Mouse (Mus musculus) hindbrain, embryonic 12.5 days (tissue): Measurements from ENCODE around the gene Defb25. TPM values are rescaled to one million over a fixed set of nuclear protein-coding genes. Genes with fewer than 3 reads are reported as not detected.
A peak's percentile ranks its signal among the peaks of the same experiment; 100 is the strongest.
"Not testable (repeated sequence)": the region's sequence is repeated elsewhere in the genome, so short reads cannot be mapped to it uniquely, and the experiment has no call there.

Source experiments
- ATAC-seq: fragments of 200-750 bp; cut with Nextera tagmentation; 2 replicates; pipeline ENCODE4 v1.8.0; 2017; ENCODE audit warnings: moderate TSS enrichment; ENCODE audit not compliant: low FRiP score
- H3K27ac ChIP-seq: fragments of 300-500 bp; sonication (generic); 2 replicates; pipeline ENCODE4 v1.5.1; 2016; ENCODE audit warnings: mild to moderate bottlenecking
- H3K27me3 ChIP-seq: fragments of 300-500 bp; sonication (generic); 2 replicates; pipeline ENCODE4 v1.6.1; 2016; ENCODE audit warnings: mild to moderate bottlenecking
- H3K36me3 ChIP-seq: fragments of 300-500 bp; sonication (generic); 2 replicates; pipeline ENCODE4 v1.6.1; 2016; ENCODE audit warnings: mild to moderate bottlenecking
- H3K4me1 ChIP-seq: fragments of 300-500 bp; sonication (generic); 2 replicates; pipeline ENCODE4 v1.6.1; 2016
- H3K4me2 ChIP-seq: fragments of 300-500 bp; sonication (generic); replicated peaks from 2 replicates; pipeline ENCODE4 v1.6.1; 2016; ENCODE audit warnings: mild to moderate bottlenecking
- H3K4me3 ChIP-seq: fragments of 300-500 bp; sonication (generic); 2 replicates; pipeline ENCODE4 v1.5.1; 2016; ENCODE audit warnings: mild to moderate bottlenecking
- H3K9ac ChIP-seq: fragments of 300-500 bp; sonication (generic); 2 replicates; pipeline ENCODE4 v1.6.1; 2016; ENCODE audit warnings: mild to moderate bottlenecking, moderate library complexity
- H3K9me3 ChIP-seq: fragments of 300-500 bp; sonication (generic); replicated peaks from 2 replicates; pipeline ENCODE4 v1.6.1; 2016; ENCODE audit warnings: mild to moderate bottlenecking
- WGBS: fragments of 180-500 bp; shearing (Covaris S2); methylation state at CpG from one replicate; pipeline ENCODE4 v1.1.7; 2016; 5-methylcytosine and 5-hydroxymethylcytosine counted together
- polyA plus RNA-seq: library from polyadenylated mRNA; unstranded; fragments of >200 nt; fragmentation: Nextera tagmentation; extraction: Ambion mirVana; gene quantifications from 2 replicates; pipeline ENCODE4 v1.2.1, GENCODE M21; 2016

The Defb25 gene
- polyA plus RNA-seq, result not detected in 2 replicates

GRCm38 (mm10) chr2:152622953-152623352 lies at the start of gene Defb25:
Gene Defb25 (minus strand): TSS chr2:152623053.
- Histone ChIP-seq H3K9me3 (no peaks in the 10 kb centered on the region), H3K4me1 (peaks cover 21% of the 10 kb centered on the region), H3K27ac (no peak within 1 kb of the TSS), H3K36me3 (no peaks in the 10 kb centered on the region), H3K4me3 (no peak within 1 kb of the TSS), H3K4me2 (no peak within 1 kb of the TSS), H3K9ac (no peak within 1 kb of the TSS), H3K27me3 (peaks cover 36% of the 10 kb centered on the region)
- no peak for ATAC-seq
- WGBS, result 73% methylated on average over 7 of the region's 7 CpGs

GRCm38 (mm10) chr2:152672166-152672565 lies 49.3 kb upstream of the Defb25 start:
- 80% methylated on average over 12 of the region's 12 CpGs for WGBS
- H3K27me3 ChIP-seq, result no peaks in the 10 kb centered on the region
- H3K36me3 ChIP-seq, result peaks cover 43% of the 10 kb centered on the region
- peak overlapping the region; percentile 96 for H3K9ac ChIP-seq
- no peak overlapping the region; the same call in 1 of the 2 replicates for H3K27ac ChIP-seq
- no peak for ATAC-seq
- H3K9me3 ChIP-seq, result no peaks in the 10 kb centered on the region
- H3K4me1 ChIP-seq, result peaks cover 35% of the 10 kb centered on the region
- H3K4me2 ChIP-seq, result peak overlapping the region; percentile 93
- H3K4me3 ChIP-seq, result peak overlapping the region; percentile 99

GRCm38 (mm10) chr2:152671642-152671999 lies 48.8 kb upstream of the Defb25 start:
- H3K4me3 ChIP-seq, result peak overlapping the region; percentile 99
- peak overlapping the region; percentile 96 for H3K9ac ChIP-seq
- H3K4me2 ChIP-seq, result peak overlapping the region; percentile 93
- no peaks in the 10 kb centered on the region for H3K27me3 ChIP-seq
- H3K27ac ChIP-seq, result peak overlapping the region; percentile 35
- no peaks in the 10 kb centered on the region for H3K9me3 ChIP-seq
- H3K36me3 ChIP-seq, result peaks cover 38% of the 10 kb centered on the region
- ATAC-seq, result 0 out of 2 replicates have a peak, but pooled peaks have one; percentile 22
- 38% methylated on average over 5 of the region's 5 CpGs for WGBS
- H3K4me1 ChIP-seq, result peaks cover 35% of the 10 kb centered on the region

- 0 out of 2 replicates have a peak, but pooled peaks have one; percentile 22 for ATAC-seq
Observed at GRCm38 (mm10) chr2:152670983-152671641, 48.3 kb upstream of the Defb25 start.

GRCm38 (mm10) chr2:152669639-152670484 lies 47.0 kb upstream of the Defb25 start:
- Histone ChIP-seq H3K27me3 (no peaks in the 10 kb centered on the region), H3K4me3 (peak overlapping the region; percentile 99), H3K9me3 (no peaks in the 10 kb centered on the region), H3K9ac (peak overlapping the region; percentile 96), H3K36me3 (peaks cover 20% of the 10 kb centered on the region), H3K27ac (peak overlapping the region; percentile 97), H3K4me1 (peaks cover 35% of the 10 kb centered on the region), H3K4me2 (peak overlapping the region; percentile 93)
- WGBS, result 1% methylated on average over 45 of the region's 46 CpGs
- ATAC-seq, result peak; percentile 75

More at GRCm38 (mm10) chr2:152670983-152671641, 48.3 kb upstream of the Defb25 start:
- no peaks in the 10 kb centered on the region for H3K27me3 ChIP-seq
- peaks cover 33% of the 10 kb centered on the region for H3K36me3 ChIP-seq
- peak overlapping the region; percentile 99 for H3K4me3 ChIP-seq
- WGBS, result 57% methylated on average over 9 of the region's 9 CpGs
- peaks cover 35% of the 10 kb centered on the region for H3K4me1 ChIP-seq
- H3K9me3 ChIP-seq, result no peaks in the 10 kb centered on the region
- peak overlapping the region; percentile 97 for H3K27ac ChIP-seq
- peak overlapping the region; percentile 96 for H3K9ac ChIP-seq
- H3K4me2 ChIP-seq, result peak overlapping the region; percentile 93

- ATAC-seq, result peak; percentile 81
- under 1% methylated on average over 35 of the region's 35 CpGs for WGBS
Observed at GRCm38 (mm10) chr2:152669256-152669638, 46.4 kb upstream of the Defb25 start, which contains the start of gene H13. Gene H13 (plus strand): TSS chr2:152669461.

GRCm38 (mm10) chr2:152666191-152666590 lies 43.3 kb upstream of the Defb25 start:
- H3K9me3 ChIP-seq, H3K4me1 ChIP-seq, H3K27me3 ChIP-seq, H3K27ac ChIP-seq, H3K4me3 ChIP-seq, ATAC-seq, H3K9ac ChIP-seq, H3K36me3 ChIP-seq, H3K4me2 ChIP-seq: not testable (repeated sequence)
- 80% methylated on average over 3 of the region's 3 CpGs for WGBS

More at GRCm38 (mm10) chr2:152669256-152669638, 46.4 kb upstream of the Defb25 start, which contains the start of gene H13:
- Histone ChIP-seq H3K9ac (peak within 1 kb of the TSS; percentile 96), H3K27me3 (no peaks in the 10 kb centered on the region), H3K4me1 (peaks cover 34% of the 10 kb centered on the region), H3K4me2 (peak within 1 kb of the TSS; percentile 93), H3K27ac (peak within 1 kb of the TSS; percentile 97), H3K9me3 (no peaks in the 10 kb centered on the region), H3K36me3 (peaks cover 15% of the 10 kb centered on the region; the same call in 1 of the 2 replicates), H3K4me3 (peak within 1 kb of the TSS; percentile 99)

- no peaks in the 10 kb centered on the region for H3K36me3 ChIP-seq
- H3K9me3 ChIP-seq, result no peaks in the 10 kb centered on the region
- no peak overlapping the region for H3K27ac ChIP-seq
- WGBS, result 80% methylated on average over 6 of the region's 6 CpGs
- no peak overlapping the region for H3K9ac ChIP-seq
- no peak overlapping the region for H3K4me3 ChIP-seq
- no peak for ATAC-seq
- H3K27me3 ChIP-seq, result no peaks in the 10 kb centered on the region
- no peak overlapping the region for H3K4me2 ChIP-seq
- no peaks in the 10 kb centered on the region for H3K4me1 ChIP-seq
Observed at GRCm38 (mm10) chr2:152661163-152661562, 38.3 kb upstream of the Defb25 start.

- no peak overlapping the region for H3K4me2 ChIP-seq
- 60% methylated on average over 10 of the region's 10 CpGs for WGBS
Observed at GRCm38 (mm10) chr2:152657398-152657797, 34.5 kb upstream of the Defb25 start.

GRCm38 (mm10) chr2:152653874-152654715 lies 31.2 kb upstream of the Defb25 start:
- WGBS, result 44% methylated on average over 14 of the region's 14 CpGs
- peak overlapping the region; percentile 37 for H3K4me2 ChIP-seq
- 0 out of 2 replicates have a peak overlapping the region, but pooled peaks have one; percentile 1 for H3K4me3 ChIP-seq
- no peak overlapping the region for H3K9ac ChIP-seq
- peak; percentile 86 for ATAC-seq
- peaks cover 9% of the 10 kb centered on the region for H3K4me1 ChIP-seq
- peak overlapping the region; percentile 83 for H3K27ac ChIP-seq
- H3K36me3 ChIP-seq, result no peaks in the 10 kb centered on the region
- H3K27me3 ChIP-seq, result no peaks in the 10 kb centered on the region
- H3K9me3 ChIP-seq, result no peaks in the 10 kb centered on the region

More at GRCm38 (mm10) chr2:152657398-152657797, 34.5 kb upstream of the Defb25 start:
- Histone ChIP-seq H3K4me3 (no peak overlapping the region), H3K9me3 (no peaks in the 10 kb centered on the region), H3K27me3 (no peaks in the 10 kb centered on the region), H3K27ac (no peak overlapping the region), H3K4me1 (peaks cover 9% of the 10 kb centered on the region), H3K9ac (no peak overlapping the region), H3K36me3 (no peaks in the 10 kb centered on the region)
- no peak for ATAC-seq

GRCm38 (mm10) chr2:152652901-152653620 lies 30.2 kb upstream of the Defb25 start:
- ATAC-seq, result no peak
- 71% methylated on average over 10 of the region's 10 CpGs for WGBS

More at GRCm38 (mm10) chr2:152652901-152653620, 30.2 kb upstream of the Defb25 start:
- no peak overlapping the region for H3K4me2 ChIP-seq
- no peak overlapping the region for H3K4me3 ChIP-seq
- no peak overlapping the region for H3K9ac ChIP-seq
- peaks cover 9% of the 10 kb centered on the region for H3K4me1 ChIP-seq
- no peaks in the 10 kb centered on the region for H3K27me3 ChIP-seq
- no peak overlapping the region; the same call in 1 of the 2 replicates for H3K27ac ChIP-seq
- no peaks in the 10 kb centered on the region for H3K36me3 ChIP-seq
- H3K9me3 ChIP-seq, result no peaks in the 10 kb centered on the region
